ENCODE assay signal across 8 mouse cellular contexts in the genomic region with DNA sequence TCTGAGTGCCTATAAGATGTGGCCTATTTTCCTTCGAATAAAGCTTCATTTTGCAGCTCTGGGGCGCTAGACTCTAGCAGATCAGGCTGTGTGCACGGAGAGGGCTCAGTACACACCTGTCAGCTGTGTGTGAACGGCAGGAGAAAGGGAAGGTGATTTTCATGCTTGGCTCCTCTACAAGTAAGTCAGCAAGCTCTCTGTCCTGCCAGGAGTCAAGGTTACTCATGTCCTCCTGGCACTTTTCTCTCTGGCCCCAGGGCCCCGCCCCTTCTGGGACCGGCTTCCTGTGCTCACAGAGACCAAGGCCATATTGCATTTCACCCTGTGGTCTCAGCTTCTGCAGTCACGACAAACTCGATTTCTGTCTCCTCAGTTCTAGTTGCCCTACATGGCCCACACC.
DNase-seq lines count a peak whose midpoint lies in the region; ATAC-seq and TF ChIP-seq lines count a peak whose summit lies in the region.

No protein-coding gene starts in this region.

- no peak overlapping the region for H3K9ac ChIP-seq in lung, postnatal 0 days (replicated peaks; ENCODE audit: low read depth)
- no peak overlapping the region for H3K9ac ChIP-seq in heart, embryonic 16.5 days (ENCODE audit: low read length)
- H3K9ac ChIP-seq in intestine, embryonic 16.5 days (ENCODE audit: low read depth, low read length) = no peak overlapping the region

- WGBS in lung, postnatal 0 days = 57% methylated on average over 8 of the region's 8 CpGs
- WGBS in lung, adult 2 months = 55% methylated on average over 8 of the region's 8 CpGs
- WGBS in heart, embryonic 16.5 days = 58% methylated on average over 8 of the region's 8 CpGs
- 66% methylated on average over 8 of the region's 8 CpGs for WGBS in intestine, embryonic 16.5 days

- no peak overlapping the region for H3K27ac ChIP-seq in lung, postnatal 0 days (ENCODE audit: low read length)
- H3K27ac ChIP-seq in heart, embryonic 16.5 days (ENCODE audit: low read length) = peak overlapping the region; percentile 66
- H3K27ac ChIP-seq in intestine, embryonic 16.5 days (ENCODE audit: low read length) = no peak overlapping the region

- no peaks in the 10 kb centered on the region for H3K36me3 ChIP-seq in lung, postnatal 0 days (ENCODE audit: insufficient read depth, low read length)
- no peaks in the 10 kb centered on the region for H3K36me3 ChIP-seq in heart, embryonic 16.5 days (ENCODE audit: control insufficient read depth, insufficient read depth)
- no peaks in the 10 kb centered on the region for H3K36me3 ChIP-seq in intestine, embryonic 16.5 days (ENCODE audit: control insufficient read depth, insufficient read depth, low read length)

- no peaks in the 10 kb centered on the region for H3K27me3 ChIP-seq in lung, postnatal 0 days (replicated peaks; ENCODE audit: insufficient read depth, low read length)
- no peaks in the 10 kb centered on the region for H3K27me3 ChIP-seq in heart, embryonic 16.5 days (ENCODE audit: control insufficient read depth, insufficient read depth, low read length)
- H3K27me3 ChIP-seq in intestine, embryonic 16.5 days (replicated peaks; ENCODE audit: control insufficient read depth, insufficient read depth, low read length) = 0 out of 2 replicates have a peak, but pooled peaks cover 3% of the 10 kb centered on the region

- no peaks in the 10 kb centered on the region for H3K4me1 ChIP-seq in lung, postnatal 0 days (ENCODE audit: insufficient read depth, low read depth, low read length)
- H3K4me1 ChIP-seq in lung, adult 2 months (ENCODE audit: control insufficient read depth, insufficient read depth, low read length) = no peaks in the 10 kb centered on the region
- peaks cover 24% of the 10 kb centered on the region for H3K4me1 ChIP-seq in heart, embryonic 16.5 days (ENCODE audit: control insufficient read depth, insufficient read depth, low read length)
- peaks cover 6% of the 10 kb centered on the region; the same call in 1 of the 2 replicates for H3K4me1 ChIP-seq in intestine, embryonic 16.5 days (ENCODE audit: control insufficient read depth, insufficient read depth, low read length)

- no peak for ATAC-seq in lung, postnatal 0 days
- ATAC-seq in heart, embryonic 16.5 days (replicated peaks; ENCODE audit: extremely low read depth, insufficient read depth, low FRiP score) = no peak
- no peak for ATAC-seq in intestine, embryonic 16.5 days

- DNase-seq in lung, postnatal 0 days (ENCODE audit: low spot score) = peak; percentile 15
- DNase-seq in lung, adult 2 months = no peak
- DNase-seq in adrenal gland, adult 8-10 months = peak; percentile 87
- DNase-seq in cerebellum, adult 9-11 months = peak; percentile 54
- DNase-seq in thymus, postnatal 14 days = no peak
- no peak for DNase-seq in urinary bladder, adult 2 months (ENCODE audit: low spot score)

- no peak for TF ChIP-seq EP300 in lung, postnatal 0 days (IDR thresholded peaks at IDR 0.05)

- TF ChIP-seq CTCF in lung, postnatal 0 days (IDR thresholded peaks at IDR 0.05) = no peak
- TF ChIP-seq CTCF in lung, adult 2 months (IDR thresholded peaks at IDR 0.05; ENCODE audit: insufficient read depth, low read length) = no peak

- H3K9me3 ChIP-seq in lung, postnatal 0 days (ENCODE audit: low read length) = no peaks in the 10 kb centered on the region
- no peaks in the 10 kb centered on the region for H3K9me3 ChIP-seq in heart, embryonic 16.5 days (replicated peaks; ENCODE audit: control insufficient read depth, low read length)
- H3K9me3 ChIP-seq in intestine, embryonic 16.5 days (ENCODE audit: control insufficient read depth, low read length) = no peaks in the 10 kb centered on the region

- H3K4me3 ChIP-seq in lung, postnatal 0 days (ENCODE audit: low read depth, low read length) = no peak overlapping the region
- H3K4me3 ChIP-seq in lung, adult 2 months (replicated peaks; ENCODE audit: extremely low read depth, low read depth, low read length) = no peak overlapping the region
- no peak overlapping the region for H3K4me3 ChIP-seq in heart, embryonic 16.5 days (ENCODE audit: low read length)
- H3K4me3 ChIP-seq in intestine, embryonic 16.5 days (ENCODE audit: low read length) = no peak overlapping the region

- H3K4me2 ChIP-seq in lung, postnatal 0 days (replicated peaks; ENCODE audit: low read depth, low read length) = no peak overlapping the region
- H3K4me2 ChIP-seq in heart, embryonic 16.5 days (ENCODE audit: low read depth, low read length) = no peak overlapping the region
- H3K4me2 ChIP-seq in intestine, embryonic 16.5 days (ENCODE audit: low read depth, low read length) = no peak overlapping the region

- no peak for TF ChIP-seq POLR2A in lung, adult 2 months (IDR thresholded peaks at IDR 0.05; ENCODE audit: borderline replicate concordance, extremely low read depth, low read depth, low read length)

Comparison
In these comparisons a context has a peak if more than half of its experiments do, and no peak if none do; other contexts are left out.
1. DNase-seq: peak in lung, postnatal 0 days (single experiment), adrenal gland, adult 8-10 months (single experiment) and cerebellum, adult 9-11 months (single experiment); none in lung, adult 2 months (single experiment), thymus, postnatal 14 days (single experiment) and urinary bladder, adult 2 months (single experiment).